Mouse (Mus musculus) cerebellum, postnatal 10 days (tissue): ENCODE measurements around the gene Glb1.

Experiments
- DNase-seq, 2 experiments: peaks; one replicate each; pipeline ENCODE4 v3.0.0; 2021; ENCODE audit warnings: mixed read lengths in 2 of 2

Glb1 gene

DNA sequence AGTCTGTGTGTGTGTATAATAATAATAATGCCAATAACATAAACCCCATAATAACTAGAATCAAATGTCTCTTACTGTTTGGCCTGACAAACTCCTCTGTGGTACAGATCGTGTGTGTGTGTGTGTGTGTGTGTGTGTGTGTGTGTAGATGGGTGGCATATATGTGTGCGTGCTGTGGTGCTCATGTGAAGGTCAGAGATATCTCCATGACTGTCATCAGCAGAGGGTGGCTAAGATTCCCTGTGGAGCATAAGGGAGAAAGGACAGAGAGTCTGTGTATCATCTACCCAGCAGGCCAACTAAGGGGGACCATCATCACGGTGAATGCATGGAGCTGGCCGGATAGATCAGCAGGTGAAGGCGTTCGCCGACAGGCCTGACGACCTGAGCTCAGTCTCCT, 46.0 kb downstream of the Glb1 start:
- DNase-seq, result no peak

- DNase-seq, result no peak
These were observed 47.8 kb downstream of the Glb1 start for GRCm38 (mm10) chr9:114448700-114449099.

GRCm38 (mm10) chr9:114449120-114449754, 48.4 kb downstream of the Glb1 start:
- no peak for DNase-seq

DNA sequence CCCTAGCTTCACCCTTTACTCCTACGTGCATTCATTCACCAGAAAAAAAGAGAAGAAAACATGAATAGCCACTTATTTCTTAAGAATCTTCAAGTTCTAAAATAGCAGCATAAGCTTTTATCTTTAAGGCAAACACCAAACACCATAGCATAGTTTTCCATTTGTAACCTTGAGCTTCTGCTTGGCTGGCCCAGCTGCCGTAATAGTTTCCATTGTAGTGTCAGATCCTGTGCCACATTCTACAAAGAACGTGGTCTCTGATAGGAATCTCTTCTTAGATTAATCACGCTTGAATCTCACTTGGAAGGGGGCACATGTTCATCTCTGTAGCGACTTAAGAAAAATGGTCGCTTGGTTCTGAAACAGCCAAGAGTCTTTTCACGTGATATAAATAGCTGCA, 50.7 kb downstream of the Glb1 start:
- no peak for DNase-seq

DNA sequence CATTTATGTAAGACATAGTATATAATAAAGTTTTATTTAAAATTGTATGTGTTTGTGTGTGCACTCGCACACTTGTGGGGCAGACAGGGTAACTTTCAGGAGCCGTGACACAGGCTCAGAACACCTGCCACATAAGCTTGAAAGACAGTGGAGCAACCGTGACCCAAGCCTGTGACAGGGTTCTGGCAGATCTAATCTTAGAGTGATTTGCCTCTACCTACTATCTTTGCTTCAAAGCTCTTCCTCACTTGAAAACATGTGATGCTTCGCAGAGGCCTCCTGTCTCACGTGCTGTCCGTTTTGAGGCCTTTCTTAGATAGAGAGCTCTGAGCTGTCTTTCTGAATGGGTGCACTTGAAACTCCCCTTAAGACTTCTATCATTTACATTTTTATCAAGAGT, 51.5 kb downstream of the Glb1 start:
- DNase-seq, result no peak

GRCm38 (mm10) chr9:114455420-114455819, 54.5 kb downstream of the Glb1 start:
- no peak for DNase-seq

DNA sequence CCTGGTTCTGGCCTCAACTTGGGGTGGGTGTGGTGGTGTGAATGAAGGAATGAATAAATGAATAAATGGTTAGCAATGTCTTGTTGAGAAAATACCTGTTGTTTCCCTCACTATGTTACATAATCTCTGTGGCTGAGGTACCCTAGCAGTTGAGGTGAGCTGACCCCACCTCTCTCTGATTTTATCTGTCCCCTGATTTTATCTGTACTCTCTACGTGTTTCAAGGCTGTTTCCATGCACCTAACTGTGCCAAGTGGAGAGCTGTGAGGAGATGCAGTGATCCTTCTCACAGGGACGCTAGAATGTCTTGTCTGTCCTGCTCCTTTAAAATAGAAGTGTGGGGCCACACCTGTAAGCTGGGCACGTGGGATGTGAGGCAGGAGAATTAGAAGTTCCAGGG, 57.6 kb downstream of the Glb1 start:
- no peak for DNase-seq

- no peak for DNase-seq
These were observed 61.7 kb downstream of the Glb1 start for GRCm38 (mm10) chr9:114462569-114462968.

DNA sequence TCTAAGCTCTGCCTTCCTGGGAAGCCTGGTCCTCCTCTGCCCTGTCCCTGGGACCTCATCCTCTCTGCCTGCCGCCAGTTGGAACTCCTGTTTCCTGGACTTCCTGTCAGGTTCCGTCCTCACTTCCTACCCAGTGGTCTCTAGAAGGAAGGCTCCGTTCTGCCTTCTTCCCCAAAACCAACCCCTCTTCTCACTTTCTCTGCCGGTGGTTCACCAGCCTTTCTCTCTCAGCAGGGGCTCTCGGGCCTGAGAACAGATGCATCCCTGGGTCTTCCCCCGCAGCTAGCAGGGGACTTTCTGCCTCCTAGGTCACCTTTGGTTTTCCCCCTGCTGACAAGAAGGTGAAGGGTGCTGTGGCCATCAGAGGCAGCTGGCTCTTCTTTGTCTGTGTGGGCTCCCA, 64.6 kb downstream of the Glb1 start:
- no peak for DNase-seq

GRCm38 (mm10) chr9:114466871-114467270, 66.0 kb downstream of the Glb1 start:
- DNase-seq, result no peak

GRCm38 (mm10) chr9:114468217-114468616, 67.3 kb downstream of the Glb1 start:
- DNase-seq, result no peak

- no peak for DNase-seq
These were observed 67.8 kb downstream of the Glb1 start for GRCm38 (mm10) chr9:114468701-114469100.

GRCm38 (mm10) chr9:114471892-114472291, 71.0 kb downstream of the Glb1 start:
- DNase-seq, result no peak

- DNase-seq, result no peak
These were observed 76.1 kb downstream of the Glb1 start for GRCm38 (mm10) chr9:114477019-114477418.

GRCm38 (mm10) chr9:114480940-114481339, 80.1 kb downstream of the Glb1 start:
- no peak for DNase-seq

DNA sequence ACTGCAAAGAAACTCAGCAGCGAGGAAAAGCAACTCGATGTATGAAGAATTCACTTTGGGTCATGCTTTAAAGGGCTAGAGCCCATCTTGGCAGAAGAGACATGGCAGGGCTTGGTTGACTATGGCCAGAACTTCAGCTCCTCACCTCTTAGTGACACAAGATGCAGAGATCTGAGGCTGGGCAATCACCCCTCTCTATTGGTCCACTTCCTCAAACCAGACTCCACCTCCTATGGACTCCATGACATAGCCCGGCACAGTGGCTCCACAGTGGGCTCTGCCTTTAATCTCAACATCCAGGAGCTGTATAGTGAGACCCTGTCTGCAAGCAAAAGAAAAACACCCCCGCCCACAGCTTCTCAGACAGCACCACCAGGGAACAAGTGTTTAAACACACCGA, 83.9 kb downstream of the Glb1 start:
- DNase-seq, result no peak

DNA sequence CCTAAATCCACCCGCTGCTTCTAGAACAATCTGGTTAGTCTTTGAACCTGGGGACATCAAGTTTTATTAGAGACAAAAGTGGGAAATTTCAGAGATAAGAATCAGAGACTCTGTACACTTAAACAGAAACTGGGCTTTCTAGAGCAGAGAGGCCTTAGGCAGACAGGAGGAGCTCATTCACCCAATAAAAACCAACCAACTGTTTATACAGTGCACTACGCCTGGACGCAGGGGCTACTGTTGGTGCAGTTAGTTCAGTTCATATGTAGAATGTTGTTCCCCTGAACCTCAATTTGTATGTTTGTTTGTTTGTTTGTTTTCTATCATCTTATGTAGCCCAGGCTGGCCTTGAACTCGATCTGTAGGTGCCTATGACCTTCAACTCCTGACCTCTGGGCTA, 85.9 kb downstream of the Glb1 start:
- no peak for DNase-seq

GRCm38 (mm10) chr9:114487481-114488258, 86.8 kb downstream of the Glb1 start:
- no peak for DNase-seq

GRCm38 (mm10) chr9:114496469-114496868, 95.6 kb downstream of the Glb1 start:
- no peak for DNase-seq

- peak; percentile 94 to 96 for DNase-seq
These were observed 97.3 kb downstream of the Glb1 start for GRCm38 (mm10) chr9:114498218-114498617.

- peak; percentile 79 to 82 for DNase-seq
These were observed 99.1 kb downstream of the Glb1 start for GRCm38 (mm10) chr9:114499783-114500515.

GRCm38 (mm10) chr9:114501111-114501510, 100.2 kb downstream of the Glb1 start:
- no peak for DNase-seq

DNA sequence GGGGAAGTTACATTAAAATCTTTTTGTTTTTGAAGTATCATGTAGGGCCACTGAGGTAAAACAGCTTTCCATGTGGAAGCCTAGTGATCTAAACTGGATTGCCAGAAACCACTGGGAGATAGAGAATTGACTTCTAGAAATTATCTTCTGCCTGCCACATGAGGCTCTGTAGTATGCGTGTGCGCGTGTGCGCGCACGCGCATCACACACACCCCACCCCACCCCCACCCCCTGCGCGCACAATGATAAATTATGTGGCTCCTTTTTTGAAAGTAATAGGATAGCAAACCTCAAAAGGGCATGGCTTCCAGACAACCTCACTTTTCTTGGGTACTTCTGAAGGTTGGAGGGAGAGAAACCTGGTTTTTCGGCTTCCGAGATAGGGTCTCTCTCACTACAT, 101.0 kb downstream of the Glb1 start:
- DNase-seq, result no peak
